Mouse (Mus musculus) urinary bladder, postnatal 14 days (tissue): ENCODE measurements around the gene Ccdc137.

Experiments used
- DNase-seq: peaks from one replicate; pipeline ENCODE4 v3.0.0; 2021; ENCODE audit warnings: low spot score

Ccdc137 gene

DNA sequence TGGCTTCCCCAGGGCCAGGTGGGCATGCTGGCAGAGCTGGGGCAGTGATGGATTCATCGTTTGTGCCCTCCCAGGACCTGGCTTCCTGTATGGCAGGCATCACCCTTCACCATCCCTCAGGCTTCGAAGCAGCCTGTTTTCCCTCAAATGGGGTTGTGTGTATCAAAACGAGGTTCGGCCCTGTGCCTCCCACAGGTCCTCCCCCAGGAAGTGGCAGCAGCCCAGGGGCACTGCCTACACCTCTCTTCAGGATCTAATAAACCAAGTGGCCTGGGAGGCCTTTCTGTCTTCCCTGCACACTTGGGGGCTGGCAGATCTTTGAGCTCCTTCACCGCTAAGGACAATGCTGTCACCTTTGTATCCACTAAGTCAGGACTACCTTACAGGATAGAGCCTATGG, 41.0 kb downstream of the Ccdc137 start:
- DNase-seq, result no peak

DNA sequence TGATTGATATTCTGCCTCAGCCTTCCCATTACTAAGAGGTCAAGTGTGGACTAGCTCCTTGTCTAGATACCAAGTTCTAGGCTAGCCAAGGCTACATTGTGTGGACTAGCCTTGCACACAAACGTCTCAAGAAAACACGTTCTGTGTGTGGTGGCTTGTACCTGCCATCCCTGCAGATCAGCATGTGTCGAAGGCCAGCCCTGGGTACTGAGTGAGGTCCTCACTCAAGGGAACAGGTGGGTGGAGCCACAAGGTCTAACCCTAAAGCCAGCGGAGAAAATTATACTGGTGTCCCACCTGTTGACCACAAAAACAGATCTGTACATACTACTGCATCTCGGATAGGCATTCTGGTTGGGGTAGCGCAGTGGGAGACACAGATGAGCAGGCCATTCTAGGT, 42.0 kb downstream of the Ccdc137 start:
- DNase-seq, result no peak

GRCm38 (mm10) chr11:120500357-120500756, 42.4 kb downstream of the Ccdc137 start:
- DNase-seq, result peak; percentile 91

DNA sequence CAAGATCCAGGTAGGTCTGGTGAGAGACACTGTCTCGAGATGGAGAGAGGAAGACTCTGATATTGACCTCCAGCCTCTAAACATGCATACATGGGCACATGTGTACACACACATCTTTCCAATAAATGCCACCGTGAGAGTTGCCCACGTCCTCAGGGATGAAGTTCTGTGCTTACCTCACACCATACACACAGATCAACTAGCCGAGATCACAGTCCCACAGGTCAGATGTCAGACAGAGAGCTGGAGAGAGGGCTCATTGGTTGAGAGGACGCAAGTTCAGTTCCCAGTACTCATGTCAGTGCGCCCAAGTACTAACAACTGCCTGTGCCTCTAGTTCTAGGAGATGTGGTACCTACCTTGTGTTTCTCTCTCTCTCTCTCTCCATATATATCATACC, 43.1 kb downstream of the Ccdc137 start:
- DNase-seq, result no peak

GRCm38 (mm10) chr11:120501701-120502100, 43.8 kb downstream of the Ccdc137 start:
- DNase-seq, result no peak

- no peak for DNase-seq
Measured at GRCm38 (mm10) chr11:120505661-120506060, 47.7 kb downstream of the Ccdc137 start.

GRCm38 (mm10) chr11:120506899-120507298, 49.0 kb downstream of the Ccdc137 start:
- no peak for DNase-seq

DNA sequence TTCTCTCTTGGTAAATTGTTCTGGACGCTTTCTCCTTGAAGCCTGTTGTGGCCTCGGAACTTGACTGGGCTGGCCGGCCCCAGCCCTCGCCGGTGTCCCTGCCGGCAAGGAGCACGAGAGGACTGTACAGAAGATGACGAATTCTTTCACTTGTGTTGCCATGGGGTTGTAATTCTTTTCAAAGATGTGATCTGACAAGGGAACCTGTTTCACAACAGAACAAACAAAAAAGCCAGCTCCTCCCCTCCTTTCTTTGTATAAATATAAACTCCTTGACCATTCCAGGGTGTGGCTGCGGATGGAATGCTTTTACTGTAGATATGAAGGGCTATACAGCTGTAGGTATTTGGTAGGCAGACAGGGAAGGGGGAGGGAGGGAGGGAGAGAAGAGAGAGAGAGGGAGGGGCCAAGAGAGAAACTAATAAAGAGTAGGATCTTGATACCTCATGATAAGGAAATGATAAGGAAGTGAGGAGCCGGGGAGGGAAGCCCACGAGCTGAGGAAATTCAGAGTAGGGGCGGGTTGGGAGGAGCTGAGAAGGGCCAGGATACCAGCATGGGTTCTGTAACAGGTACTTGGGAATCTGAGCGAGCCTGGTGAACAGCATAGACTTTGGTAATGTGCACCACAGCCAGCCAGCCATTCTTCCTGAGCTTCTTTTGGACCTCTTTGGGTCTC, 49.8 kb downstream of the Ccdc137 start:
- DNase-seq, result peak; percentile 44

- DNase-seq, result no peak
Measured at GRCm38 (mm10) chr11:120508290-120508870, 50.5 kb downstream of the Ccdc137 start.

GRCm38 (mm10) chr11:120509940-120510339, 52.0 kb downstream of the Ccdc137 start:
- no peak for DNase-seq

- no peak for DNase-seq
Measured at GRCm38 (mm10) chr11:120510375-120511030, 52.6 kb downstream of the Ccdc137 start.

DNA sequence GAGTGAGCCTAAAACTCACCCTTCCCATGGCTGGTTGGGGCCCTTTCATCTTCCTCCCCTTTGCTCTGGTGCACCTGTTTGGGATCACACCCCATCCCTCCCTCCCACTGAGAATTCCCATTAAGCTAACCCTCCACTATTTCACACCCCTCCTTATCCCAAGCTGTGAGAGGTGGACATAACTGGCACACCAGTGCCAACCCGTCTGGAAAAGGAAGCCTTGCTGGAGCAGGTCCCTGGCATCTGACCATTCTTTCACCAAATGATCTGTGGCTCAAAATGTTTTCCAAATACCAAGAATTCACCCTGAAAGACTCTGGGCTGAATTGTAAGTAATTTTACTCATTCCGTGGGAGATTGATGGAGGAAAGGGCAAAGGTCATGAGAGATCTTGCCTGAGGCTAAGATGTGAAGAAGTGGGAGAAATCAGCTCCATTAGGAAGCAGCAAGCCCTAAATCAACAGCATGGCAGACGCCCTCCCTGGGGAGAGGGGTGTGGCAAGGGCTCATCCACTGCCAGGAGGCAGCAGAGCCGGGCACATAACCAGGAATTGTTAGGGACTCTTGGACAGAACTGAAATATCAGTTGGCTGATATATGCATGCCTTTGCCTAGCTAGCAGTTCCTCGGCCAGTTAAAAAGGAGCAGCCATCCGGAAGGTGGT, 55.0 kb downstream of the Ccdc137 start:
- no peak for DNase-seq
